Mouse (Mus musculus) MEL (cell line): ENCODE measurements around the gene Serpinb9. TPM values are rescaled to one million over a fixed set of nuclear protein-coding genes. Genes with fewer than 3 reads are reported as not detected.

Experiments
- DNase-seq: peaks from one replicate; pipeline ENCODE4 v3.0.0; 2011; ENCODE audit warnings: low read depth, low spot score
- H3K27ac ChIP-seq: 2 replicates; pipeline ENCODE4 v1.5.1; 2012; ENCODE audit warnings: low read depth, mild to moderate bottlenecking, control low read depth, low read length, moderate library complexity; ENCODE audit not compliant: control insufficient read depth
- H3K27me3 ChIP-seq, 2 experiments: fragments of 150-350 bp in 1 of 2; sonication (generic) in 1 of 2; 2 replicates each; pipeline ENCODE4 v1.6.1; 2012; ENCODE audit warnings: low read length in 2 of 2, mild to moderate bottlenecking in 2 of 2, improper control_type of control experiment in 1 of 2, moderate library complexity in 1 of 2; ENCODE audit not compliant: insufficient read depth in 2 of 2, control insufficient read depth in 1 of 2
- H3K36me3 ChIP-seq, 2 experiments: 2 replicates each; pipeline ENCODE4 v1.6.1; 2012 to 2014; ENCODE audit warnings: low read length in 2 of 2, improper control_type of control experiment in 1 of 2, inconsistent platforms in 1 of 2, mild to moderate bottlenecking in 1 of 2; ENCODE audit not compliant: insufficient read depth in 2 of 2, control insufficient read depth in 1 of 2
- H3K4me1 ChIP-seq, 2 experiments: fragments of 150-350 bp in 1 of 2; sonication (generic) in 1 of 2; 2 replicates each; pipeline ENCODE4 v1.6.1; 2012; ENCODE audit warnings: low read length in 2 of 2, improper control_type of control experiment in 1 of 2, mild to moderate bottlenecking in 1 of 2; ENCODE audit not compliant: insufficient read depth in 2 of 2, control insufficient read depth in 1 of 2
- H3K4me3 ChIP-seq, 2 experiments: fragments of 150-350 bp in 1 of 2; sonication (generic) in 1 of 2; 2 replicates each; pipeline ENCODE4 v1.5.1; 2012; ENCODE audit warnings: low read depth in 2 of 2, low read length in 2 of 2, mild to moderate bottlenecking in 2 of 2, moderate library complexity in 2 of 2, control low read depth in 1 of 2, improper control_type of control experiment in 1 of 2; ENCODE audit not compliant: control insufficient read depth in 1 of 2, insufficient read depth in 1 of 2
- H3K79me2 ChIP-seq: 2 replicates; pipeline ENCODE4 v1.6.1; 2012; ENCODE audit warnings: mild to moderate bottlenecking, low read length, moderate library complexity; ENCODE audit not compliant: control insufficient read depth, poor library complexity, insufficient read depth
- H3K9ac ChIP-seq: 2 replicates; pipeline ENCODE4 v1.6.1; 2012; ENCODE audit warnings: low read depth, mild to moderate bottlenecking, control low read depth, low read length, moderate library complexity; ENCODE audit not compliant: control insufficient read depth, poor library complexity, severe bottlenecking
- H3K9me3 ChIP-seq: fragments of 150-350 bp; sonication (generic); replicated peaks from 2 replicates; pipeline ENCODE4 v1.6.1; 2012; ENCODE audit warnings: mild to moderate bottlenecking, low read length, improper control_type of control experiment, moderate library complexity; ENCODE audit not compliant: insufficient read depth
- BHLHE40 ChIP-seq: IDR thresholded peaks from 2 replicates; pipeline ENCODE4 v1.6.1; 2012; ENCODE audit warnings: low read depth, mild to moderate bottlenecking, inconsistent platforms, low read length, improper control_type of control experiment, borderline replicate concordance
- CHD2 ChIP-seq: IDR thresholded peaks from 2 replicates; pipeline ENCODE4 v1.6.1; 2011; ENCODE audit warnings: low read length, improper control_type of control experiment
- KAT2A ChIP-seq: conservative IDR thresholded peaks from 2 replicates; pipeline ENCODE4 v1.6.1; 2012; ENCODE audit warnings: low read depth, low read length, improper control_type of control experiment, inconsistent platforms
- MAZ ChIP-seq: IDR thresholded peaks from 2 replicates; pipeline ENCODE4 v1.6.1; 2012; ENCODE audit warnings: low read depth, mild to moderate bottlenecking, inconsistent platforms, low read length, improper control_type of control experiment
- MEF2A ChIP-seq: IDR thresholded peaks from 2 replicates; pipeline ENCODE4 v1.6.1; 2014; ENCODE audit warnings: low read depth, mild to moderate bottlenecking, inconsistent platforms, low read length, improper control_type of control experiment; ENCODE audit not compliant: poor library complexity, insufficient replicate concordance, severe bottlenecking; ENCODE audit errors: extremely low read depth
- NRF1 ChIP-seq: IDR thresholded peaks from 2 replicates; pipeline ENCODE4 v1.6.1; 2014; ENCODE audit warnings: low read depth, mild to moderate bottlenecking, inconsistent platforms, low read length, improper control_type of control experiment, moderate library complexity; ENCODE audit not compliant: poor library complexity, insufficient read depth, severe bottlenecking
- POLR2A ChIP-seq, 2 experiments: IDR thresholded peaks; 2 replicates each; pipeline ENCODE4 v1.6.1; 2011 to 2012; ENCODE audit warnings: low read length in 2 of 2, mild to moderate bottlenecking in 2 of 2, control low read depth in 1 of 2, improper control_type of control experiment in 1 of 2, low read depth in 1 of 2, moderate library complexity in 1 of 2; ENCODE audit not compliant: control insufficient read depth in 1 of 2, insufficient read depth in 1 of 2, poor library complexity in 1 of 2
- POLR2AphosphoS2 ChIP-seq: IDR thresholded peaks from 2 replicates; pipeline ENCODE4 v1.6.1; 2011; ENCODE audit warnings: low read length, improper control_type of control experiment
- RAD21 ChIP-seq: IDR thresholded peaks from 2 replicates; pipeline ENCODE4 v1.6.1; 2011; ENCODE audit warnings: mild to moderate bottlenecking, low read depth, low read length, improper control_type of control experiment
- SIN3A ChIP-seq: IDR thresholded peaks from 2 replicates; pipeline ENCODE4 v1.6.1; 2012; ENCODE audit warnings: low read length, improper control_type of control experiment, inconsistent platforms
- SMC3 ChIP-seq: IDR thresholded peaks from 2 replicates; pipeline ENCODE4 v1.6.1; 2011; ENCODE audit warnings: low read depth, low read length, improper control_type of control experiment
- TBP ChIP-seq: IDR thresholded peaks from 2 replicates; pipeline ENCODE4 v1.8.0; 2011; ENCODE audit warnings: low read depth, low read length, improper control_type of control experiment
- TCF12 ChIP-seq: IDR thresholded peaks from 2 replicates; pipeline ENCODE4 v1.6.1; 2014; ENCODE audit warnings: low read depth, mild to moderate bottlenecking, inconsistent platforms, low read length, improper control_type of control experiment, moderate library complexity
- UBTF ChIP-seq: IDR thresholded peaks from 2 replicates; pipeline ENCODE4 v1.6.1; 2012; ENCODE audit warnings: low read depth, mild to moderate bottlenecking, inconsistent platforms, low read length, improper control_type of control experiment, moderate library complexity, borderline replicate concordance; ENCODE audit not compliant: insufficient read depth
- USF2 ChIP-seq, 2 experiments: IDR thresholded peaks; 2 replicates each; pipeline ENCODE4 v1.6.1; 2011 to 2012; ENCODE audit warnings: improper control_type of control experiment in 2 of 2, low read length in 2 of 2, borderline replicate concordance in 1 of 2, inconsistent platforms in 1 of 2, low read depth in 1 of 2, mild to moderate bottlenecking in 1 of 2; ENCODE audit not compliant: insufficient read depth in 1 of 2
- ZC3H11A ChIP-seq: IDR thresholded peaks from 2 replicates; pipeline ENCODE4 v1.6.1; 2012; ENCODE audit warnings: low read depth, mild to moderate bottlenecking, inconsistent platforms, low read length, improper control_type of control experiment
- ZKSCAN1 ChIP-seq: IDR thresholded peaks from 2 replicates; pipeline ENCODE4 v1.6.1; 2012; ENCODE audit warnings: low read depth, mild to moderate bottlenecking, inconsistent platforms, low read length, improper control_type of control experiment, moderate library complexity
- ZNF384 ChIP-seq: IDR thresholded peaks from 2 replicates; pipeline ENCODE4 v1.6.1; 2012; ENCODE audit warnings: low read depth, mild to moderate bottlenecking, inconsistent platforms, low read length, improper control_type of control experiment
- polyA plus RNA-seq, 2 experiments: library from polyadenylated mRNA; stranded (reverse) in 1 of 2; unstranded in 1 of 2; fragments of >175 nt in 1 of 2; fragments of >200 nt in 1 of 2; gene quantifications; 2 replicates each; pipeline versions ENCODE4 v1.2.1 to v1.2.4; 2012; ENCODE audit warnings: low replicate concordance in 2 of 2, low read depth in 1 of 2; ENCODE audit not compliant: insufficient read length in 2 of 2, insufficient read depth in 1 of 2, missing spikeins in 1 of 2
- total RNA-seq: library from RNA; depleted of rRNA; stranded (reverse); fragments of 300-350 nt; gene quantifications from 2 replicates; pipeline ENCODE4 v1.2.3, GENCODE M21; 2012

Gene Serpinb9
- total and polyA plus RNA-seq, 3 experiments: 1.6 to 2.9 TPM; not detected in 1

GRCm38 (mm10) chr13:32993152-32993893, 9.7 kb upstream of the Serpinb9 start (continued):
- TF ChIP-seq POLR2A (IDR thresholded peaks at IDR 0.05; ENCODE audit: control insufficient read depth in 1 of 2, insufficient read depth in 1 of 2, low read depth in 1 of 2, low read length in 2 of 2, poor library complexity in 1 of 2) (peak in 1 of 2 experiments; percentile 63; a peak in 2 of 4 replicates), ZNF384 (peak; percentile 11; the same call in 1 of the 2 replicates), BHLHE40 (peak; percentile 48; the same call in 1 of the 2 replicates), MEF2A (no peak), POLR2AphosphoS2 (peak; percentile 68; the same call in 1 of the 2 replicates), KAT2A (0 out of 2 replicates have a peak, but pooled peaks have one; percentile 31), TBP (0 out of 2 replicates have a peak, but pooled peaks have one; percentile 41), TCF12 (peak; percentile 86), RAD21 (no peak), UBTF (no peak), MAZ (peak; percentile 60; the same call in 1 of the 2 replicates), CHD2 (no peak; the same call in 1 of the 2 replicates), ZC3H11A (no peak), SMC3 (no peak), NRF1 (no peak), SIN3A (peak; percentile 97), USF2 (IDR thresholded peaks at IDR 0.05; ENCODE audit: borderline replicate concordance in 1 of 2, insufficient read depth in 1 of 2, low read depth in 1 of 2, low read length in 2 of 2) (no peak)

GRCm38 (mm10) chr13:32993894-32994242, 9.2 kb upstream of the Serpinb9 start:
- H3K4me1 ChIP-seq: peaks cover 13 to 26% of the 10 kb centered on the region in 2 experiments
- peak overlapping the region; percentile 100 for H3K27ac ChIP-seq
- H3K9me3 ChIP-seq: no peaks in the 10 kb centered on the region
- no peaks in the 10 kb centered on the region for H3K27me3 ChIP-seq
- peaks cover 0 to 13% of the 10 kb centered on the region in 2 experiments; a peak in 2 of 4 replicates for H3K36me3 ChIP-seq
- DNase-seq: no peak
- no peaks in the 10 kb centered on the region for H3K79me2 ChIP-seq
- peak overlapping the region; percentile 2 to 28; a peak in 3 of 4 replicates for H3K4me3 ChIP-seq
- H3K9ac ChIP-seq: peak overlapping the region; percentile 56
- TF ChIP-seq ZKSCAN1: no peak
- TF ChIP-seq, all 39 proteins: peak for 0
